Mouse (Mus musculus) erythroblast, embryonic 14.5 days (primary cell): ENCODE results near the gene AC134908.4. TPM values are rescaled to one million over a fixed set of nuclear protein-coding genes. Genes with fewer than 3 reads are reported as not detected.

Source experiments
- H3K27me3 ChIP-seq: 2 replicates; pipeline ENCODE4 v1.6.1; 2012; ENCODE audit warnings: inconsistent platforms; ENCODE audit not compliant: control insufficient read depth
- H3K36me3 ChIP-seq: 2 replicates; pipeline ENCODE4 v1.6.1; 2012; ENCODE audit warnings: mild to moderate bottlenecking, inconsistent platforms; ENCODE audit not compliant: control insufficient read depth
- H3K4me1 ChIP-seq: 2 replicates; pipeline ENCODE4 v1.6.1; 2012; ENCODE audit warnings: inconsistent platforms; ENCODE audit not compliant: control insufficient read depth
- H3K4me3 ChIP-seq: replicated peaks from 2 replicates; pipeline ENCODE3; 2012; ENCODE audit warnings: moderate library complexity, mild to moderate bottlenecking, inconsistent platforms
- H3K9me3 ChIP-seq: 2 replicates; pipeline ENCODE4 v1.6.1; 2012; ENCODE audit warnings: low read length, inconsistent platforms, mixed read lengths; ENCODE audit not compliant: control insufficient read depth
- GATA1 ChIP-seq: IDR thresholded peaks from 2 replicates; pipeline ENCODE4 v1.6.1; 2012; ENCODE audit warnings: low read length, inconsistent platforms, mixed read lengths
- TAL1 ChIP-seq: IDR thresholded peaks from 3 replicates; pipeline ENCODE4 v1.6.1; 2012; ENCODE audit warnings: low read length, inconsistent platforms, mixed read lengths
- polyA plus RNA-seq: library from polyadenylated mRNA; stranded (reverse); fragments of >175 nt; gene quantifications from 2 replicates; pipeline ENCODE4 v1.2.3, GENCODE M21; 2012

The AC134908.4 gene
- polyA plus RNA-seq, 1 experiment = not detected

- Histone ChIP-seq H3K36me3 (peaks cover 66% of the 10 kb centered on the region), H3K9me3 (no peaks in the 10 kb centered on the region), H3K27me3 (no peaks in the 10 kb centered on the region), H3K4me1 (peaks cover 94% of the 10 kb centered on the region), H3K4me3 (peak overlapping the region; percentile 81)
- no peak for TF ChIP-seq TAL1
- TF ChIP-seq GATA1 = no peak
These were observed 37.2 kb upstream of the AC134908.4 start for GRCm38 (mm10) chr17:25832436-25833290.

- peaks cover 93% of the 10 kb centered on the region for H3K4me1 ChIP-seq
- peak overlapping the region; percentile 81 for H3K4me3 ChIP-seq
- H3K36me3 ChIP-seq = peaks cover 69% of the 10 kb centered on the region
- no peaks in the 10 kb centered on the region for H3K9me3 ChIP-seq
- TF ChIP-seq GATA1 (no peak), TAL1 (no peak)
- no peaks in the 10 kb centered on the region for H3K27me3 ChIP-seq
These were observed 36.2 kb upstream of the AC134908.4 start for GRCm38 (mm10) chr17:25831451-25832281.

- Histone ChIP-seq H3K4me1 (peaks cover 93% of the 10 kb centered on the region), H3K36me3 (peaks cover 70% of the 10 kb centered on the region), H3K27me3 (no peaks in the 10 kb centered on the region), H3K4me3 (peak overlapping the region; percentile 81), H3K9me3 (no peaks in the 10 kb centered on the region)
- TF ChIP-seq GATA1 (no peak), TAL1 (no peak)
These were observed 35.5 kb upstream of the AC134908.4 start for GRCm38 (mm10) chr17:25830806-25831431.

- H3K4me1 ChIP-seq = peaks cover 93% of the 10 kb centered on the region
- no peaks in the 10 kb centered on the region for H3K9me3 ChIP-seq
- TF ChIP-seq GATA1 (no peak), TAL1 (no peak)
- peaks cover 70% of the 10 kb centered on the region for H3K36me3 ChIP-seq
- peak overlapping the region; percentile 73 for H3K4me3 ChIP-seq
- H3K27me3 ChIP-seq = no peaks in the 10 kb centered on the region
These were observed 34.8 kb upstream of the AC134908.4 start for GRCm38 (mm10) chr17:25830200-25830753.

GRCm38 (mm10) chr17:25829558-25830017, 34.1 kb upstream of the AC134908.4 start:
- H3K9me3 ChIP-seq = no peaks in the 10 kb centered on the region
- TF ChIP-seq GATA1 (no peak), TAL1 (no peak)
- H3K36me3 ChIP-seq = peaks cover 65% of the 10 kb centered on the region
- H3K4me3 ChIP-seq = peak overlapping the region; percentile 73
- H3K4me1 ChIP-seq = peaks cover 93% of the 10 kb centered on the region
- H3K27me3 ChIP-seq = no peaks in the 10 kb centered on the region

GRCm38 (mm10) chr17:25828712-25829557, 33.5 kb upstream of the AC134908.4 start, which contains the start of gene Jmjd8:
TSS of gene Jmjd8 (plus strand) at chr17:25828867.
- H3K36me3 ChIP-seq = peaks cover 64% of the 10 kb centered on the region
- TF ChIP-seq GATA1 (no peak; the same call in 1 of the 2 replicates), TAL1 (no peak)
- peaks cover 93% of the 10 kb centered on the region for H3K4me1 ChIP-seq

GRCm38 (mm10) chr17:25828223-25828594, 32.8 kb upstream of the AC134908.4 start:
- Histone ChIP-seq H3K9me3 (no peaks in the 10 kb centered on the region), H3K4me3 (peak overlapping the region; percentile 73), H3K36me3 (peaks cover 64% of the 10 kb centered on the region), H3K4me1 (peaks cover 92% of the 10 kb centered on the region), H3K27me3 (no peaks in the 10 kb centered on the region)
- TF ChIP-seq TAL1 (no peak), GATA1 (no peak)

More at GRCm38 (mm10) chr17:25828712-25829557, 33.5 kb upstream of the AC134908.4 start, which contains the start of gene Jmjd8:
- Histone ChIP-seq H3K4me3 (peak within 1 kb of the TSS; percentile 73), H3K9me3 (no peaks in the 10 kb centered on the region), H3K27me3 (no peaks in the 10 kb centered on the region)
